Mouse (Mus musculus): ENCODE measurements around the gene Aqp2. TPM values are rescaled to one million over a fixed set of nuclear protein-coding genes. Genes with fewer than 3 reads are reported as not detected.

Gene Aqp2
- not detected in 2 replicates for polyA plus RNA-seq (2012; rRNA removed)

DNA sequence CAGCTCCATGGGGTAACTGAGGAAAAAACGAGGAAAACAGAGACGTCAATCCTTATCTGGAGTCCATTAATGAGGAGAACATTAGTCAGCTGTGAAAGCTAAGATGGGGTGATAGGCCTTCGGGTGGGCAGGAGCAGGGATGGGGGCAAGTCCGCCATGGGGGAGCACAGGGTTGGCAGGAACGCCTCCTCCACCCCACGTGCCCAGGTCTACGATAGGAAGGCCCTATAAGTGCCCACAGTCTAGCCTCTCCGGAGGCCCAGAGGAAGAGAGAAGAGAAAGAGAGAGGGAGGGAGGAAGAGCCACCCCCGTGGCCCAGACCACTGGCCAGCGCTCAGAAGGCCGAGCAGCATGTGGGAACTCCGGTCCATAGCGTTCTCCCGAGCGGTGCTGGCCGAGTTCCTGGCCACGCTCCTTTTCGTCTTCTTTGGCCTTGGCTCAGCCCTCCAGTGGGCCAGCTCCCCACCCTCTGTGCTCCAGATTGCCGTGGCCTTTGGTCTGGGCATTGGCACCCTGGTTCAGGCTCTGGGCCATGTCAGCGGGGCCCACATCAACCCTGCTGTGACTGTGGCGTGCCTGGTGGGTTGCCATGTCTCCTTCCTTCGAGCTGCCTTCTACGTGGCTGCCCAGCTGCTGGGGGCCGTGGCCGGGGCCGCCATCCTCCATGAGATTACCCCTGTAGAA, at the start of gene Aqp2:
Aqp2 (plus strand) TSS at position 254 of the 684 bp plus-strand sequence.

GRCm38 (mm10) chr15:99590429-99591084, 11.7 kb downstream of the Aqp2 start, which contains the start of gene Aqp5:
Aqp5 (plus strand) TSS chr15:99590782.

GRCm38 (mm10) chr15:99600986-99601822, 22.3 kb downstream of the Aqp2 start, which contains the start of gene Aqp6:
Aqp6 (plus strand) TSS chr15:99601400.

Other genes with a start within 250 kb of the Aqp2 start
- gene Fmnl3, start 208.6 kb upstream of the Aqp2 start, polyA plus RNA-seq (2012; rRNA removed), result 8.5 and 8.9 TPM in 2 replicates
- 1,109 and 1,381 TPM in 2 replicates for gene Tmbim6, start 186.2 kb upstream of the Aqp2 start, polyA plus RNA-seq (2012; rRNA removed)
- gene Nckap5l, start 121.3 kb upstream of the Aqp2 start, polyA plus RNA-seq (2012; rRNA removed), result 4.2 and 4.4 TPM in 2 replicates
- gene Bcdin3d, start 104.3 kb upstream of the Aqp2 start, polyA plus RNA-seq (2012; rRNA removed), result 5.7 and 7.1 TPM in 2 replicates
- gene Faim2, start 50.9 kb upstream of the Aqp2 start, polyA plus RNA-seq (2012; rRNA removed), result 1.0 and 2.0 TPM in 2 replicates
- gene Aqp5, start 11.7 kb downstream of the Aqp2 start, polyA plus RNA-seq (2012; rRNA removed), result 0.19 and 0.43 TPM in 2 replicates
- not detected in 2 replicates for gene Aqp6, start 22.3 kb downstream of the Aqp2 start, polyA plus RNA-seq (2012; rRNA removed)
- 10.6 and 12.4 TPM in 2 replicates for gene Racgap1, start 72.6 kb downstream of the Aqp2 start, polyA plus RNA-seq (2012; rRNA removed)
- gene Asic1, start 91.3 kb downstream of the Aqp2 start, polyA plus RNA-seq (2012; rRNA removed), result 0.42 and 0.56 TPM in 2 replicates
- 20.5 and 22.6 TPM in 2 replicates for gene Smarcd1, start 123.1 kb downstream of the Aqp2 start, polyA plus RNA-seq (2012; rRNA removed)
- gene Gm17349, start 126.4 kb downstream of the Aqp2 start, polyA plus RNA-seq (2012; rRNA removed), result 1.3 and 2.1 TPM in 2 replicates
- gene Gpd1, start 138.5 kb downstream of the Aqp2 start, polyA plus RNA-seq (2012; rRNA removed), result 24.8 and 25.9 TPM in 2 replicates
- gene Cox14, start 146.6 kb downstream of the Aqp2 start, polyA plus RNA-seq (2012; rRNA removed), result 367 and 448 TPM in 2 replicates
- 23.7 and 24.2 TPM in 2 replicates for gene Cers5, start 193.8 kb downstream of the Aqp2 start, polyA plus RNA-seq (2012; rRNA removed)

Data from colon, adult 2 months (tissue).